ENCODE assay signal across 10 mouse cellular contexts in the genomic region with DNA sequence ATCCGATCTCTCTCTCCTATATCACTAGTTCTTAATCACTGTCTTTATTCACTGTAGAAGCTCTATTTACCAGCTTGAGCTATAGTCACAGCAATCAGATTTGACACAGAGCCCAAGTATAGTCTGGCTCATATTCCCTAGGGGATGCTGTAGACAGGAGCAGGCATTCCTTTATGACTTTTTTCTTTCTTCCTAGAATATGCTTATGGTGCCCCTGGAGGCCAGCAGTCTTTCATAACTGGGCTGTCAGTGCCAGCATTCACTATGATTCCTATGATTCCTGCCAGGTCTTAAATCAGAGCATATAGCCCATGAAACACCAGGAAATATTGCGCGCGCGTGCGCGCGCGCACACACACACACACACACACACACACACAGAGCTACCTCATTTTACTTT.
A peak's percentile ranks its signal among the peaks of the same experiment; 100 is the strongest.
DNase-seq lines count a peak whose midpoint lies in the region; ATAC-seq lines count a peak whose summit lies in the region.
"Had no signal": no experiment of that assay in that cellular context is flagged by ENCODE, and none has a peak within 500 bp of the region (broad histone marks: within the 10 kb centered on the region; RNA-seq: fewer than 3 reads in every experiment).

No protein-coding gene starts in this region.

- H3K27ac ChIP-seq in midbrain, embryonic 11.5 days (ENCODE audit: low read depth, low read length), result no peak overlapping the region
- H3K27ac ChIP-seq in midbrain, embryonic 10.5 days (replicated peaks), result no peak overlapping the region
- H3K27ac ChIP-seq in embryonic facial prominence, embryonic 14.5 days (replicated peaks; ENCODE audit: low read depth, low read length), result no peak overlapping the region; the same call in 1 of the 2 replicates
- H3K27ac ChIP-seq in hindbrain, embryonic 15.5 days (replicated peaks), result no peak overlapping the region
- H3K27ac ChIP-seq: heart, embryonic 15.5 days; macrophage had no signal

- peak; percentile 83 for ATAC-seq in midbrain, embryonic 11.5 days (ENCODE audit: low FRiP score)
- peak; percentile 92 for ATAC-seq in embryonic facial prominence, embryonic 14.5 days (ENCODE audit: low read depth)
- ATAC-seq in hindbrain, embryonic 15.5 days (ENCODE audit: low FRiP score, low read depth), result peak; percentile 79

- peaks cover 2% of the 10 kb centered on the region; the same call in 1 of the 2 replicates for H3K4me1 ChIP-seq in midbrain, embryonic 11.5 days (ENCODE audit: control insufficient read depth, insufficient read depth, low read length)
- peaks cover 11% of the 10 kb centered on the region for H3K4me1 ChIP-seq in midbrain, embryonic 10.5 days
- H3K4me1 ChIP-seq in embryonic facial prominence, embryonic 14.5 days (ENCODE audit: control insufficient read depth, insufficient read depth, low read length), result peaks cover 3% of the 10 kb centered on the region; the same call in 1 of the 2 replicates
- H3K4me1 ChIP-seq in hindbrain, embryonic 15.5 days (replicated peaks), result peaks cover 7% of the 10 kb centered on the region; the same call in 1 of the 2 replicates
- H3K4me1 ChIP-seq: heart, embryonic 15.5 days had no signal

- H3K9ac ChIP-seq in midbrain, embryonic 11.5 days (ENCODE audit: low read length), result no peak overlapping the region
- H3K9ac ChIP-seq in embryonic facial prominence, embryonic 14.5 days (ENCODE audit: low read depth, low read length), result no peak overlapping the region
- no peak overlapping the region for H3K9ac ChIP-seq in hindbrain, embryonic 15.5 days
- H3K9ac ChIP-seq: heart, embryonic 15.5 days had no signal

- H3K4me2 ChIP-seq in midbrain, embryonic 11.5 days, result no peak overlapping the region
- H3K4me2 ChIP-seq in embryonic facial prominence, embryonic 14.5 days (ENCODE audit: low read depth, low read length), result no peak overlapping the region
- no peak overlapping the region for H3K4me2 ChIP-seq in hindbrain, embryonic 15.5 days
- H3K4me2 ChIP-seq: heart, embryonic 15.5 days had no signal

- DNase-seq in midbrain, embryonic 11.5 days (ENCODE audit: low spot score, missing footprints), result no peak
- DNase-seq in midbrain, embryonic 10.5 days (ENCODE audit: low spot score), result no peak
- peak; percentile 73 for DNase-seq in embryonic facial prominence, embryonic 14.5 days (ENCODE audit: low spot score)
- DNase-seq in retina, postnatal 1 day, result peak; percentile 49
- no peak for DNase-seq in kidney, postnatal 10 days
- DNase-seq in right cerebral cortex, adult 18-20 months, result no peak
- no peak for DNase-seq in heart, adult 11 months

- H3K27me3 ChIP-seq in midbrain, embryonic 11.5 days (ENCODE audit: control insufficient read depth, insufficient read depth, low read length), result no peaks in the 10 kb centered on the region
- no peaks in the 10 kb centered on the region for H3K27me3 ChIP-seq in midbrain, embryonic 10.5 days (ENCODE audit: low read depth, poor library complexity, severe bottlenecking)
- H3K27me3 ChIP-seq in embryonic facial prominence, embryonic 14.5 days (replicated peaks; ENCODE audit: control insufficient read depth, insufficient read depth, low read length), result no peaks in the 10 kb centered on the region
- no peaks in the 10 kb centered on the region for H3K27me3 ChIP-seq in hindbrain, embryonic 15.5 days
- H3K27me3 ChIP-seq: heart, embryonic 15.5 days had no signal

- H3K9me3 ChIP-seq in midbrain, embryonic 11.5 days (ENCODE audit: control insufficient read depth, low read length), result no peaks in the 10 kb centered on the region
- no peaks in the 10 kb centered on the region for H3K9me3 ChIP-seq in midbrain, embryonic 10.5 days (replicated peaks)
- H3K9me3 ChIP-seq in embryonic facial prominence, embryonic 14.5 days (ENCODE audit: control insufficient read depth, low read length), result no peaks in the 10 kb centered on the region
- no peaks in the 10 kb centered on the region for H3K9me3 ChIP-seq in hindbrain, embryonic 15.5 days
- H3K9me3 ChIP-seq: heart, embryonic 15.5 days had no signal

- H3K4me3 ChIP-seq in midbrain, embryonic 11.5 days (ENCODE audit: low read depth, low read length), result no peak overlapping the region
- H3K4me3 ChIP-seq in midbrain, embryonic 10.5 days, result no peak overlapping the region
- H3K4me3 ChIP-seq in embryonic facial prominence, embryonic 14.5 days (ENCODE audit: low read depth, low read length), result no peak overlapping the region
- H3K4me3 ChIP-seq in hindbrain, embryonic 15.5 days, result no peak overlapping the region
- H3K4me3 ChIP-seq: heart, embryonic 15.5 days had no signal

- H3K36me3 ChIP-seq in midbrain, embryonic 11.5 days (ENCODE audit: control insufficient read depth, insufficient read depth, low read length), result no peaks in the 10 kb centered on the region
- H3K36me3 ChIP-seq in midbrain, embryonic 10.5 days, result no peaks in the 10 kb centered on the region
- no peaks in the 10 kb centered on the region for H3K36me3 ChIP-seq in embryonic facial prominence, embryonic 14.5 days (ENCODE audit: control insufficient read depth, insufficient read depth, low read length)
- H3K36me3 ChIP-seq in hindbrain, embryonic 15.5 days, result no peaks in the 10 kb centered on the region
- H3K36me3 ChIP-seq: heart, embryonic 15.5 days had no signal

- WGBS in midbrain, embryonic 11.5 days, result 86% methylated on average over 9 of the region's 9 CpGs
- WGBS in midbrain, embryonic 10.5 days, result 91% methylated on average over 9 of the region's 9 CpGs
- WGBS in embryonic facial prominence, embryonic 14.5 days, result 85% methylated on average over 9 of the region's 9 CpGs
- 76% methylated on average over 9 of the region's 9 CpGs for WGBS in hindbrain, embryonic 15.5 days

Comparison
In these comparisons a context has a peak if more than half of its experiments do, and no peak if none do; other contexts are left out.
1. DNase-seq: peak in embryonic facial prominence, embryonic 14.5 days (single experiment) and retina, postnatal 1 day (single experiment); none in midbrain, embryonic 11.5 days (single experiment), midbrain, embryonic 10.5 days (single experiment), kidney, postnatal 10 days (single experiment), right cerebral cortex, adult 18-20 months (single experiment) and heart, adult 11 months (single experiment).
2. Peak in every context shown above with its lines, with median percentiles within 50 percentile points of each other: ATAC-seq.